Mouse (Mus musculus) liver, embryonic 16.5 days (tissue): ENCODE data around the gene Bbs5. TPM values are rescaled to one million over a fixed set of nuclear protein-coding genes. Genes with fewer than 3 reads are reported as not detected.

ENCODE experiments used
- ATAC-seq: fragments of 200-750 bp; cut with Nextera tagmentation; 2 replicates; pipeline ENCODE4 v1.8.0; 2017; ENCODE audit warnings: low read depth, mild to moderate bottlenecking, moderate number of reproducible peaks, moderate library complexity
- H3K27ac ChIP-seq: fragments of 300-500 bp; sonication (generic); 2 replicates; pipeline ENCODE4 v1.5.1; 2014; ENCODE audit warnings: mild to moderate bottlenecking, low read length
- H3K27me3 ChIP-seq: fragments of 300-500 bp; sonication (generic); 2 replicates; pipeline ENCODE4 v1.6.1; 2014; ENCODE audit warnings: low read depth, low read length, mixed read lengths; ENCODE audit not compliant: control insufficient read depth, insufficient read depth
- H3K36me3 ChIP-seq: fragments of 300-500 bp; sonication (generic); 2 replicates; pipeline ENCODE4 v1.6.1; 2014; ENCODE audit warnings: mild to moderate bottlenecking; ENCODE audit not compliant: control insufficient read depth, insufficient read depth
- H3K4me1 ChIP-seq: fragments of 300-500 bp; sonication (generic); 2 replicates; pipeline ENCODE4 v1.6.1; 2014; ENCODE audit warnings: low read depth, low read length, mixed read lengths; ENCODE audit not compliant: control insufficient read depth
- H3K4me2 ChIP-seq: fragments of 300-500 bp; sonication (generic); 2 replicates; pipeline ENCODE4 v1.6.1; 2014; ENCODE audit warnings: low read depth, low read length, mixed read lengths
- H3K4me3 ChIP-seq: fragments of 300-500 bp; sonication (generic); 2 replicates; pipeline ENCODE4 v1.5.1; 2014; ENCODE audit warnings: low read depth, mild to moderate bottlenecking, low read length
- H3K9ac ChIP-seq: fragments of 300-500 bp; sonication (generic); 2 replicates; pipeline ENCODE4 v1.6.1; 2014; ENCODE audit warnings: low read depth, low read length
- H3K9me3 ChIP-seq: fragments of 300-500 bp; sonication (generic); replicated peaks from 2 replicates; pipeline ENCODE4 v1.6.1; 2016; ENCODE audit warnings: low read length; ENCODE audit not compliant: control insufficient read depth
- WGBS: fragments of 180-500 bp; shearing (Covaris S2); extraction: QIAGEN DNeasy Blood & Tissue Kit; methylation state at CpG from one replicate; pipeline ENCODE4 v1.1.7; 2014; ENCODE audit not compliant: insufficient replicate concordance; 5-methylcytosine and 5-hydroxymethylcytosine counted together
- polyA plus RNA-seq: library from polyadenylated mRNA; unstranded; fragments of >200 nt; fragmentation: Nextera tagmentation; extraction: Ambion mirVana; gene quantifications from 2 replicates; pipeline ENCODE4 v1.2.1, GENCODE M21; 2015

Bbs5 gene
- polyA plus RNA-seq, 1 experiment from 2014 or later: 2.1 TPM

- under 1% methylated on average over 39 of the region's 39 CpGs for WGBS
- Histone ChIP-seq H3K4me2 (peak within 1 kb of the TSS; percentile 74), H3K27ac (peak within 1 kb of the TSS; percentile 37; the same call in 1 of the 2 replicates), H3K36me3 (no peaks in the 10 kb centered on the region), H3K4me1 (peaks cover 4% of the 10 kb centered on the region), H3K9ac (peak within 1 kb of the TSS; percentile 63), H3K4me3 (peak within 1 kb of the TSS; percentile 72), H3K9me3 (no peaks in the 10 kb centered on the region), H3K27me3 (no peaks in the 10 kb centered on the region)
- ATAC-seq: peak; percentile 99
These were observed 66.1 kb downstream of the Bbs5 start, which contains the start of gene Fastkd1 for GRCm38 (mm10) chr2:69712981-69713625. Gene Fastkd1, minus strand, starts transcription at chr2:69713516.

GRCm38 (mm10) chr2:69713626-69714014 is 66.6 kb downstream of the Bbs5 start:
- ATAC-seq: no peak
- Histone ChIP-seq H3K4me2 (peak overlapping the region; percentile 74), H3K27ac (no peak overlapping the region), H3K27me3 (no peaks in the 10 kb centered on the region), H3K4me3 (peak overlapping the region; percentile 72), H3K9me3 (no peaks in the 10 kb centered on the region), H3K4me1 (peaks cover 4% of the 10 kb centered on the region), H3K9ac (no peak overlapping the region), H3K36me3 (no peaks in the 10 kb centered on the region)
- WGBS: 22% methylated on average over 4 of the region's 4 CpGs

GRCm38 (mm10) chr2:69714126-69714525 is 67.2 kb downstream of the Bbs5 start:
- Histone ChIP-seq H3K4me2 (no peak overlapping the region), H3K9ac (no peak overlapping the region), H3K4me3 (no peak overlapping the region), H3K27me3 (no peaks in the 10 kb centered on the region), H3K36me3 (no peaks in the 10 kb centered on the region), H3K4me1 (peaks cover 4% of the 10 kb centered on the region), H3K27ac (no peak overlapping the region), H3K9me3 (no peaks in the 10 kb centered on the region)
- no peak for ATAC-seq
- WGBS: 55% methylated on average over 5 of the region's 5 CpGs

GRCm38 (mm10) chr2:69716483-69716882 is 69.5 kb downstream of the Bbs5 start:
- no peak for ATAC-seq
- no peak overlapping the region for H3K9ac ChIP-seq
- peaks cover 4% of the 10 kb centered on the region for H3K4me1 ChIP-seq
- H3K4me2 ChIP-seq: no peak overlapping the region
- no peaks in the 10 kb centered on the region for H3K9me3 ChIP-seq
- H3K36me3 ChIP-seq: no peaks in the 10 kb centered on the region
- WGBS: 40% methylated on average over 3 of the region's 3 CpGs
- no peak overlapping the region for H3K4me3 ChIP-seq
- H3K27me3 ChIP-seq: no peaks in the 10 kb centered on the region; the same call in 1 of the 2 replicates
- no peak overlapping the region for H3K27ac ChIP-seq

Other genes with a start within 250 kb of the Bbs5 start
- 0.08 TPM in 2 replicates for gene Lrp2, start 61.1 kb upstream of the Bbs5 start, polyA plus RNA-seq
- gene Klhl41, start 22.9 kb downstream of the Bbs5 start, polyA plus RNA-seq: 0.58 and 1.2 TPM in 2 replicates
- 2.9 and 3.3 TPM in 2 replicates for gene Fastkd1, start 66.3 kb downstream of the Bbs5 start, polyA plus RNA-seq
- 45.7 and 49.5 TPM in 2 replicates for gene Ppig, start 75.4 kb downstream of the Bbs5 start, polyA plus RNA-seq
- 0.08 and 0.20 TPM in 2 replicates for gene Ccdc173, start 142.4 kb downstream of the Bbs5 start, polyA plus RNA-seq
- gene Phospho2, start 142.5 kb downstream of the Bbs5 start, polyA plus RNA-seq: 10.5 and 11.0 TPM in 2 replicates
- 19.6 and 22.4 TPM in 2 replicates for gene Klhl23, start 174.8 kb downstream of the Bbs5 start, polyA plus RNA-seq
- gene Ssb, start 214.4 kb downstream of the Bbs5 start, polyA plus RNA-seq: 103 and 116 TPM in 2 replicates
- gene Mettl5, start 238.4 kb downstream of the Bbs5 start, polyA plus RNA-seq: 23.5 and 29.7 TPM in 2 replicates